In genomic region chr7:79358350-79359182, GRCm38 (mm10) we compare ENCODE assay signal across 9 mouse cellular contexts. TPM values are rescaled to one million over a fixed set of nuclear protein-coding genes. Genes with fewer than 3 reads are reported as not detected.
DNase-seq lines count a peak whose midpoint lies in the region; ATAC-seq lines count a peak whose summit lies in the region.
"Had no signal": no experiment of that assay in that cellular context is flagged by ENCODE, and none has a peak within 500 bp of the region (broad histone marks: within the 10 kb centered on the region; RNA-seq: fewer than 3 reads in every experiment).

No protein-coding gene starts in this region.

- no peak for DNase-seq in kidney, adult 9 months
- DNase-seq in frontal cortex, postnatal 14 days (ENCODE audit: low spot score in 2 of 2) = peak; percentile 71 to 82
- peak; percentile 77 to 86 for DNase-seq in layer of hippocampus, adult 18-20 months (ENCODE audit: low spot score in 2 of 2)
- peak; percentile 41 for DNase-seq in lung, postnatal 14 days
- no peak for DNase-seq in ovary, adult 18-20 months (ENCODE audit: low spot score)
- no peak for DNase-seq in adrenal gland, postnatal 14 days
- DNase-seq in cerebellum, adult 11-12 months = no peak

- WGBS in kidney, embryonic 14.5 days = 63% methylated on average over 15 of the region's 15 CpGs

- ATAC-seq in kidney, embryonic 14.5 days (ENCODE audit: low FRiP score, low TSS enrichment) = peak; percentile 24; the same call in 1 of the 2 replicates

- no peaks in the 10 kb centered on the region for H3K27me3 ChIP-seq in kidney, embryonic 14.5 days (ENCODE audit: control insufficient read depth, insufficient read depth, low read length)
- H3K27me3 ChIP-seq: embryonic facial prominence, embryonic 13.5 days had no signal

- no peak overlapping the region for H3K9ac ChIP-seq in kidney, embryonic 14.5 days (ENCODE audit: low read depth, low read length)
- H3K9ac ChIP-seq: embryonic facial prominence, embryonic 13.5 days had no signal

- no peaks in the 10 kb centered on the region for H3K9me3 ChIP-seq in kidney, embryonic 14.5 days (ENCODE audit: control insufficient read depth, low read length)
- H3K9me3 ChIP-seq: embryonic facial prominence, embryonic 13.5 days had no signal

- H3K27ac ChIP-seq in kidney, embryonic 14.5 days (ENCODE audit: low read depth, low read length) = no peak overlapping the region
- H3K27ac ChIP-seq: embryonic facial prominence, embryonic 13.5 days had no signal

- H3K4me3 ChIP-seq in kidney, embryonic 14.5 days (ENCODE audit: low read length) = no peak overlapping the region
- H3K4me3 ChIP-seq: embryonic facial prominence, embryonic 13.5 days had no signal

- H3K4me2 ChIP-seq in kidney, embryonic 14.5 days (replicated peaks; ENCODE audit: low read depth, low read length) = no peak overlapping the region
- H3K4me2 ChIP-seq: embryonic facial prominence, embryonic 13.5 days had no signal

- 0 out of 2 replicates have a peak, but pooled peaks cover 4% of the 10 kb centered on the region for H3K4me1 ChIP-seq in kidney, embryonic 14.5 days (ENCODE audit: control insufficient read depth, insufficient read depth, low read length)

- peaks cover 46% of the 10 kb centered on the region; the same call in 1 of the 2 replicates for H3K36me3 ChIP-seq in kidney, embryonic 14.5 days (ENCODE audit: control insufficient read depth, insufficient read depth, low read length)

RNA-seq across cellular contexts. Expression of gene Rlbp1, which starts 28.3 kb away (rescaled TPM):
- 0.37 and 0.70 TPM in 2 replicates for polyA plus RNA-seq in kidney, embryonic 14.5 days (2014; fragmentation: Nextera tagmentation; extraction: Ambion mirVana)
- 10 to 100 TPM; 22.4 to 23.9 TPM for total RNA-seq in layer of hippocampus, adult 18-20 months (2021)
- not detected in 2 replicates for total RNA-seq in adrenal gland, postnatal 14 days (2021)

RNA-seq across cellular contexts. Expression of gene Fanci, which starts 33.2 kb away (rescaled TPM):
- 7.2 and 13.5 TPM in 2 replicates for polyA plus RNA-seq in kidney, embryonic 14.5 days (2014; fragmentation: Nextera tagmentation; extraction: Ambion mirVana)
- total RNA-seq in layer of hippocampus, adult 18-20 months (2021) = under 1 TPM; 0.27 to 0.33 TPM
- 2.0 and 3.0 TPM in 2 replicates for total RNA-seq in adrenal gland, postnatal 14 days (2021)

Comparison
In these comparisons a context has a peak if more than half of its experiments do, and no peak if none do; other contexts are left out.
1. DNase-seq: peak in frontal cortex, postnatal 14 days (2 of 2), layer of hippocampus, adult 18-20 months (2 of 2) and lung, postnatal 14 days (single experiment); none in kidney, adult 9 months (single experiment), ovary, adult 18-20 months (single experiment), adrenal gland, postnatal 14 days (single experiment) and cerebellum, adult 11-12 months (single experiment).
2. RNA of gene Rlbp1, which starts 28.3 kb away (total RNA-seq): 22.4 to 23.9 TPM in layer of hippocampus, adult 18-20 months; not detected in adrenal gland, postnatal 14 days; every median in the first group is over 10 times any median in the second.